Mouse (Mus musculus) cortical plate, adult 2 months (tissue): Measurements from ENCODE around the gene Dcst1.

Source experiments
- CTCF ChIP-seq: fragments of 200-500 bp; IDR thresholded peaks from 2 replicates; pipeline ENCODE4 v1.5.1; 2011; ENCODE audit warnings: mild to moderate bottlenecking, control low read depth, low read length; ENCODE audit not compliant: insufficient read depth; ENCODE audit errors: extremely low read depth
- POLR2A ChIP-seq: fragments of 200-500 bp; IDR thresholded peaks from 2 replicates; pipeline ENCODE4 v1.6.1; 2011; ENCODE audit warnings: mild to moderate bottlenecking, low read length, control low read depth; ENCODE audit not compliant: insufficient read depth; ENCODE audit errors: extremely low read depth

GRCm38 (mm10) chr3:89395419-89395805, 30.4 kb upstream of the Dcst1 start:
- TF ChIP-seq CTCF (no peak), POLR2A (no peak)
